Mouse (Mus musculus) skeletal muscle tissue, adult 2 months (tissue): ENCODE measurements around the gene Ptpn14.

ENCODE experiments used
- DNase-seq: peaks from one replicate; pipeline ENCODE4 v3.0.0-alpha.2; 2012; ENCODE audit warnings: low read depth, low spot score

Gene Ptpn14

DNA sequence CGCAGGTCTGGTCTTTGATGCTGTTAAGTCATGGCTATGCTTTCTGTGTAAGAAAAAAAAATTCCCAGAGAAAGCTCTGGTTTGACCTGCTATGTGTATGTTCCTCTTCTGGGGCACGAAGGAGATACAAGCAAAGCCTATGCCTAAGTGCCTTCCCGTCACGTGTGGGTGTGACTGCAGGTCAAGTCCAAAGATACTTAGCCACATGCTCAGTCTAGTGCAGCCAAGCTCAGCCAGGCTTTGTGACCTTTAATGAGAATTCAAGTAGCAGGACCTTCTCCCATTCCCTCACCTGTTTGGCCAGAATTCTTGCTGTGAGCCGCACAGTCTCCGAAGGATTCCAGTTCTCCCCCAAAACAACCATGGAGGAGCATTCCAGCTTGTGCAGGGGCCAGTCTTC, 171.5 kb downstream of the Ptpn14 start:
- peak; percentile 89 for DNase-seq

DNA sequence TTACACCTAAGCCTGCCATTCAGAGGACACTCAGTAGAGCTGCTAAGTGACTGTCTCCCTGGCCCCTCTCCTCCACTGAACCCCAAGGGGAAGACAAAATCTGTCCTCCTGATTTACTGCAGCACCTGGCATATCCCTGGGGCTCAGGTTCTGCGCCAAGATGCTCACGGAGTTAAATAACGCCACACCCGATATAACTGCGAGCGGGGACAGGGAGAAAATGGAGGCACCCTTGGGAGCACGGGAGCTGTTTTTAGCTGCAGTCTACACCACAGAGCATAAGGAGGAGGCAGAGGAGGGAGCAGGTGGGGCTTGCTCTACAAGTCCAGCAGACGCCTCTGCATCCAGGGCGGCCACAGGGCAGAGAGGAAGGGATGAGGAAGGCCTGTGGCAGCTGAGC, 174.3 kb downstream of the Ptpn14 start:
- peak; percentile 88 for DNase-seq

DNA sequence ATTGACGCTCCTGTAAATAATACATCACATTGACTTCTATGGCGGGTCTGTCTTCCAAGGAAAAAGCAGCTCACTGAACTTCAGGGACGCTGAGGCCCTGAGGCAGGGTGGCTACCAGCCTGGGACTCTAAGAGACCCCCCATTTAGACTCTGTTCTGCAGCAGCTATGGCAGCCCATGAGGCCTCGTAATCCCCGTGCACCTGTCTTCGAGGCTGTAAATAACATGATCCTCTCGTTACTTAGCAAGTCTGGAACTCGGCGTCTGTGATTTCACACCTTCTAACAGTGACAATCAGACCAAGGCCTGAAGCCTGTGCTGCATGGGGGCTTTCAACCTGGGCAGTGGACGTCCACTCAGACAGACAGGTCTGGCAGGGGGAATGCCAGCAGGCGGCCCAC, 175.1 kb downstream of the Ptpn14 start:
- no peak for DNase-seq

DNA sequence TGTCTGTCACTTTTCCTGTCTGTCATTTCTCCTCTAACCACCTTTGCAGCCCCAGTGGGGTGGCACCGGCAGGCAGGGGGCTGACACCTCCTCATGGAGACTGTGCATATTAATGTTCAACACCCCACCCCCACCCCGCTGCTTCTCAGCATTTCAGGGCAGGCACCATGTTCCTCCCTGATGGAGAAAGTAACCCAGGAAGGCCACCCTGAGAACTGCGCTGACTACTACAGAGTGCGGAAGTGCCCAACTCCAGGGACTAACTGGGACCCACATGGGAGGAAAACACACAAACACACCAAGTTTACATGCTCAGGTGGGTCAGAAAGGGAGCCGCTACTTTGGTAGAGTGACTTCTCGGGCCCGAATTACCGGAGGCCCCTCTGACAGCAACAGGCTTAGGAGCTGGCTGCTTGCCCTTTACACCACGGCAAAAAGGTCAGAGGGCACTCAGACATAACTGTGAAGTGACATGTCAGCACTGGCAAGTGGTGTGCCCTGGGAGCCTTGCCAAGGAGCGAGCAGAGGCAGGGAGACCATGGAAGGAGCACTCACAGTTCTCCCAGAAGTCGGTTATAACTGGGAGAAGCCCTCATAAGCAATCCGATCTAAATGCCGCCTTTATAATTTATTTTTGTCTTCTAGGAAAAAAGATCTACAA, 182.7 kb downstream of the Ptpn14 start:
- peak; percentile 94 for DNase-seq

DNA sequence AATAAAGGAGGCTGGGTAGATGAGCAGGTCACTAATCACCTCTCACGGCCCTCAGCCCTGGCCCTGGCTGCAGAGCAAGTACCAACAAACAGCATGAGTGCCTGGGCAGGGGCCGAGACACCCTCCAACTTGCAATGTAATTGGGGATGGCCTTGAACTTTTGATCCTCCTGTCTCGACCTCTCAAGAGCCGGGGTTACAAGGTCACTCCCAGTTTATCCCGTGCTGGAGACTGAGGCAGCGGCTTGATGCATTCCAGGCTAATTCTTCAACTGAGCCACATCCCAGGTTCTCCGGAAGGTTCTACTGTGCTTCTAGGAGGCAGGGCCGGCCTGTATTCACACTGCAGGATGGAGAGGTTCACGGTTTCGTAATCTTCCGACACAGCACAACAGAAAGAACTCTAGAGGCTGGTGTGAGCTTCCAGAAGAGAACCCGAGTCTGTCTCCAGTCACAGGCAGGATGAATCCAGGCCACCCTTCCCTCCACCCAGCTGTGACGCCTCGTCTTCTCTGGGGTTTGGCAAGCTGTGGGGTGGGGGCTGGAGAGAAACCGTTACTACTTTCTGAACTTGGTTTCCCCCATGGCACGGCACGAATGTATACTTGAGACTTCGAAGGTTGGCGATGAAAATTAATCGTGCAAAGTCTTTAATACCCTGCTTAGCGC, 185.2 kb downstream of the Ptpn14 start:
- no peak for DNase-seq

- DNase-seq, result no peak
Observed at GRCm38 (mm10) chr1:189916422-189917125, 188.5 kb downstream of the Ptpn14 start.

DNA sequence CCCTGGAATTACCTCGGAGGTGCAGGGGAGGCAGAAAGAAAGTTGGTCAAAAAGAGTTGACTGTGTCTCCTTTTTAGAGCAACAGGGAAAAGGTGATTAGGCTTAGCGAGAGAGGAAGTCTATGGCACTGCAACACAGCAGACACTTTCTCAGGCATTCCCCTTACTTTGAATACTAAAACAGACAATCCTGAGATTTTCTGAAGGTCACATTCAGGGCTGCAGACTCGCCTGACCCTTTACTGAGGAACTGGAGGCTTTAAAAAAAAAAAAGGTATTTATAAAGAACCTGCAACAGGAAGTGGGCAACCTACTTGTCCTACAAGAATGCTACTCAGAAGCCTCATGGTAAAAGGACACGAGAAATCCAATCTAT, 189.0 kb downstream of the Ptpn14 start:
- no peak for DNase-seq

GRCm38 (mm10) chr1:189919756-189920155, 191.7 kb downstream of the Ptpn14 start:
- DNase-seq, result no peak

GRCm38 (mm10) chr1:189920701-189921567, 192.9 kb downstream of the Ptpn14 start:
- peak; percentile 53 for DNase-seq

GRCm38 (mm10) chr1:189921568-189921817, 193.4 kb downstream of the Ptpn14 start:
- no peak for DNase-seq

- DNase-seq, result peak; percentile 85
Observed at GRCm38 (mm10) chr1:189921818-189922592, 193.9 kb downstream of the Ptpn14 start, which contains the start of gene Smyd2. TSS of gene Smyd2 (minus strand) at chr1:189922363.

GRCm38 (mm10) chr1:189922721-189923120, 194.7 kb downstream of the Ptpn14 start:
- peak; percentile 79 for DNase-seq

DNA sequence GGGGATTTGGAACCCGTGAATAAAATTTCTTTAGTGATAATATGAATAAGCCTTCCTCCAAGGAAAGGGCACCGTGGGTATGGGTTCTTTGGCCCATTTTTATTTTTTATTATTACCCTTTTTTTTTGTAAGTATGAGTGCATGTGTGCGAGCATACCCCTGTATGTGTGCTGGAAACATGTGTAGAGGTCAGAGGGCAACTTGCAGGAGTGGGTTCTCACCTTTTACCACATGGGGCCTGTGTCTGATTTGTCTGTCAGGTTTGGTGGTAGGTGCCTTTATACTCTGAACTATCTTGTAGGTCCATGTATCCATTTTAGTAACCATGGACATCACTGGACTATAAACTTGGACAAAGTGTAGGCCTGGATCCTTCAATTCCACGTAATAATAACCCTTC, 195.1 kb downstream of the Ptpn14 start:
- no peak for DNase-seq

GRCm38 (mm10) chr1:189923871-189924568, 196.0 kb downstream of the Ptpn14 start:
- peak; percentile 88 for DNase-seq

GRCm38 (mm10) chr1:189926279-189926678, 198.2 kb downstream of the Ptpn14 start:
- no peak for DNase-seq
